In genomic region chr16:56949085-56949484, GRCm38 (mm10) we compare ENCODE assay signal across 41 mouse cellular contexts. TPM values are rescaled to one million over a fixed set of nuclear protein-coding genes. Genes with fewer than 3 reads are reported as not detected.
"Had no signal": no experiment of that assay in that cellular context is flagged by ENCODE, and none has a peak within 500 bp of the region (broad histone marks: within the 10 kb centered on the region; RNA-seq: fewer than 3 reads in every experiment).

No protein-coding gene starts in this region.

- H3K36me3 ChIP-seq: limb, embryonic 10.5 days; limb, embryonic 12.5 days; limb, embryonic 13.5 days; limb, embryonic 15.5 days; liver, embryonic 12.5 days; liver, embryonic 13.5 days; liver, embryonic 15.5 days; lung, embryonic 15.5 days; midbrain, embryonic 10.5 days; midbrain, embryonic 12.5 days; midbrain, embryonic 13.5 days; midbrain, embryonic 15.5 days; neural tube, embryonic 12.5 days had no signal

- H3K4me2 ChIP-seq: limb, embryonic 12.5 days; limb, embryonic 13.5 days; limb, embryonic 15.5 days; liver, embryonic 11.5 days; liver, embryonic 12.5 days; liver, embryonic 13.5 days; liver, embryonic 15.5 days; lung, embryonic 14.5 days; lung, embryonic 15.5 days; midbrain, embryonic 11.5 days; midbrain, embryonic 12.5 days; midbrain, embryonic 13.5 days; midbrain, embryonic 15.5 days; neural tube, embryonic 12.5 days had no signal

- H3K27me3 ChIP-seq: limb, embryonic 12.5 days; limb, embryonic 13.5 days; limb, embryonic 15.5 days; liver, embryonic 12.5 days; liver, embryonic 13.5 days; liver, embryonic 15.5 days; lung, embryonic 15.5 days; megakaryocyte, embryonic 14.5 days; midbrain, embryonic 12.5 days; midbrain, embryonic 13.5 days; midbrain, embryonic 15.5 days; neural tube, embryonic 12.5 days had no signal

- H3K9ac ChIP-seq: limb, embryonic 12.5 days; limb, embryonic 13.5 days; limb, embryonic 15.5 days; liver, embryonic 12.5 days; liver, embryonic 13.5 days; liver, embryonic 14.5 days; liver, embryonic 15.5 days; liver, postnatal 0 days; lung, embryonic 14.5 days; lung, embryonic 15.5 days; midbrain, embryonic 12.5 days; midbrain, embryonic 13.5 days; midbrain, embryonic 15.5 days; neural tube, embryonic 12.5 days had no signal

- H3K9me3 ChIP-seq: limb, embryonic 10.5 days; limb, embryonic 12.5 days; limb, embryonic 13.5 days; limb, embryonic 15.5 days; liver, embryonic 12.5 days; liver, embryonic 13.5 days; liver, embryonic 15.5 days; lung, embryonic 15.5 days; megakaryocyte, embryonic 14.5 days; midbrain, embryonic 10.5 days; midbrain, embryonic 12.5 days; midbrain, embryonic 13.5 days; midbrain, embryonic 15.5 days; neural tube, embryonic 12.5 days had no signal

- H3K4me1 ChIP-seq: limb, embryonic 10.5 days; limb, embryonic 12.5 days; limb, embryonic 13.5 days; limb, embryonic 15.5 days; liver, embryonic 12.5 days; liver, embryonic 13.5 days; liver, embryonic 15.5 days; lung, embryonic 15.5 days; megakaryocyte, embryonic 14.5 days; midbrain, embryonic 10.5 days; midbrain, embryonic 12.5 days; midbrain, embryonic 13.5 days; midbrain, embryonic 15.5 days; neural tube, embryonic 12.5 days had no signal

- H3K27ac ChIP-seq: limb, embryonic 10.5 days; limb, embryonic 12.5 days; limb, embryonic 13.5 days; limb, embryonic 15.5 days; liver, embryonic 12.5 days; liver, embryonic 13.5 days; liver, embryonic 14.5 days; liver, embryonic 15.5 days; lung, embryonic 15.5 days; macrophage; midbrain, embryonic 10.5 days; midbrain, embryonic 12.5 days; midbrain, embryonic 13.5 days; midbrain, embryonic 15.5 days; neural tube, embryonic 12.5 days had no signal

- H3K4me3 ChIP-seq: limb, embryonic 10.5 days; limb, embryonic 12.5 days; limb, embryonic 13.5 days; limb, embryonic 15.5 days; liver, embryonic 12.5 days; liver, embryonic 13.5 days; liver, embryonic 15.5 days; lung, embryonic 15.5 days; megakaryocyte, embryonic 14.5 days; midbrain, embryonic 10.5 days; midbrain, embryonic 12.5 days; midbrain, embryonic 13.5 days; midbrain, embryonic 15.5 days; myocyte; neural tube, embryonic 12.5 days had no signal

- DNase-seq: left cerebral cortex, postnatal 4 days; liver; liver, embryonic 13.5 days; liver, postnatal 0 days; lung, adult 18-20 months; lung, adult 2 months; lung, embryonic 14.5 days; lung, postnatal 10 days; lung, postnatal 14 days; lung, postnatal 36 days; lung, postnatal 4 days; midbrain, embryonic 14.5 days had no signal

RNA-seq across cellular contexts. Expression of gene Lnp1, which starts 21.2 kb away (rescaled TPM):
- total RNA-seq: liver, adult 2 months; megakaryocyte progenitor cell, adult 5-6 weeks; megakaryocyte, adult 5-6 weeks; megakaryocyte-erythroid progenitor cell, adult 5-6 weeks; midbrain, postnatal 0 days; monocyte, adult 5-6 weeks had no signal
- polyA plus RNA-seq: limb, embryonic 10.5 days; limb, embryonic 11.5 days; limb, embryonic 12.5 days; liver, adult 2 months; liver, embryonic 11.5 days; liver, embryonic 12.5 days; liver, embryonic 13.5 days; liver, embryonic 14.5 days; liver, embryonic 15.5 days; liver, embryonic 16.5 days; liver, postnatal 0 days; lung, adult 2 months; lung, embryonic 14.5 days; lung, postnatal 0 days; macrophage; midbrain, embryonic 10.5 days; midbrain, embryonic 11.5 days; midbrain, embryonic 12.5 days; midbrain, embryonic 13.5 days; midbrain, embryonic 14.5 days; midbrain, embryonic 16.5 days; myocyte; neural tube, embryonic 11.5 days; neural tube, embryonic 12.5 days had no signal
